Mouse (Mus musculus) C2C12 (cell line): Measurements from ENCODE around the gene Olfr1048.
"Not testable (repeated sequence)": the region's sequence is repeated elsewhere in the genome, so short reads cannot be mapped to it uniquely, and the experiment has no call there.

Experiments
- CEBPB ChIP-seq: IDR thresholded peaks from one replicate; pipeline ENCODE4 v1.6.1; 2011; ENCODE audit warnings: low read depth, mild to moderate bottlenecking, control low read depth, moderate library complexity
- CTCF ChIP-seq: IDR thresholded peaks from one replicate; pipeline ENCODE4 v1.5.1; 2011; ENCODE audit not compliant: control insufficient read depth, insufficient read depth, insufficient read length
- MYOG ChIP-seq: IDR thresholded peaks from one replicate; pipeline ENCODE4 v1.6.1; 2011; ENCODE audit not compliant: control insufficient read depth, insufficient read length; ENCODE audit errors: extremely low read depth
- USF1 ChIP-seq: IDR thresholded peaks from one replicate; pipeline ENCODE4 v1.6.1; 2011; ENCODE audit warnings: low read depth, mild to moderate bottlenecking, control low read depth, moderate library complexity

DNA sequence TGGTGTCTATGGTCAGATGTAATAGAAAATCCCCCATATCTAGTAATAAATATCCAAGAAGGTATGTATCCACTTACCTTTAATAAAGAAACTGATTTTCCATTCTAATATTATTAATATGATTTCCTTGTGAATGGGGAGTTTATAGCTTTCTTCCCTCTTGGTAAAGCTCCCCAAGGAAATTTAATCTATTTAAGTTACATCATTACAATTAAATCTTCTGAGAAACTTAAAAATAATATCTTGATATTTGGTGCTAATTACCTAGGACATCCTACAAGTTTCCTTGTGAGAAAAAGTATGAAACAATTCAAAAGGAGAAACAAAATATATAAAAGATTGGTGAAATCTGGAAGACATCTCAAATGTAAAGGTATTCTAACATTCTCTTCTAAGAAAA is 38.9 kb upstream of the Olfr1048 start, which contains the start of gene Olfr1051:
- TF ChIP-seq CTCF, USF1, CEBPB, MYOG: not testable (repeated sequence)
